Mouse (Mus musculus) cerebellum, adult 8-10 months (tissue): ENCODE results near the gene Gm14410.
"Not testable (repeated sequence)": the region's sequence is repeated elsewhere in the genome, so short reads cannot be mapped to it uniquely, and the experiment has no call there.

Experiments used
- DNase-seq: peaks from one replicate; pipeline ENCODE4 v3.0.0; 2022

The Gm14410 gene

GRCm38 (mm10) chr2:177206341-177206740 is at the start of gene Gm14410:
Gene Gm14410 (minus strand): TSS chr2:177206421.
- DNase-seq: peak; percentile 78

DNA sequence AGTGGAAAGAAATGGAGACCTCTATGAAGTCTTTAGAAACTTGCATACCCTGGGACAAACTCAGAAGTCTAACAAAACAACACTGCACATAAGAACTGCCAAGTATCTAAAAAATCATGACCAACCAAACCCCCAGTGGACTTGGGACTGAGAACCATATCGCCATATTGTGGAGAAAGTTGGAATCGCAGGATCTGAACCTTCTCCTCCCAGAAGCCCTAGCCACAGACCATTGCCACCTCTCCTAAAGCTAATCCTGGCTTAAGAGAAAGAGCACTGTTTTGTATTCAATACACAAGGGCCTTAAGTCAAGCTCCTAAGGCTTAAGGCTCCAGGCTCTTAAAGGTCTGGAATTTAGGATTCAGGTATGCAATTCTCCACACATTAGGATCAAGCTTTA is 41.2 kb upstream of the Gm14410 start:
- DNase-seq: not testable (repeated sequence)

- not testable (repeated sequence) for DNase-seq
These were observed 24.2 kb upstream of the Gm14410 start for GRCm38 (mm10) chr2:177230461-177230860.

DNA sequence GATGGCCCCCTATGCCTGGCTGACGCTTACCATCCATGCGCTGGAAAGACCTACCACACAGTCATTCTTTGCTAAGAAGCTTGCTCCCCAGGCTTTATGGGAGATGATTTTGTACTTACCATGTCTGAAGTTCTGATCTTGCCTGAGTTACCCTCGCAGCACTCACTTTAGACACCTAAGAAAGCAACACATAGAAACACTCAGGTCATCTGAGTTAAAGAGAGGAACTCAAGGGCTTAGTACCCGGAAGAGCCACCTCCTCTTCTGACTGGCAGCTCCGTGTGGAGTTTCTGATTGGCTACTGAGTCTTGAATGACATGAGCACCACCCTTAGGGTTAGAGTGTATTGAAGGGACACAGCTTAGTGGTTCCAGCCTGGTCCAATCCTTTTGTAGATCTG is 33.5 kb downstream of the Gm14410 start:
- DNase-seq: not testable (repeated sequence)
